Mouse (Mus musculus): ENCODE measurements around the gene Dennd5a.
A peak's percentile ranks its signal among the peaks of the same experiment; 100 is the strongest.

DNA sequence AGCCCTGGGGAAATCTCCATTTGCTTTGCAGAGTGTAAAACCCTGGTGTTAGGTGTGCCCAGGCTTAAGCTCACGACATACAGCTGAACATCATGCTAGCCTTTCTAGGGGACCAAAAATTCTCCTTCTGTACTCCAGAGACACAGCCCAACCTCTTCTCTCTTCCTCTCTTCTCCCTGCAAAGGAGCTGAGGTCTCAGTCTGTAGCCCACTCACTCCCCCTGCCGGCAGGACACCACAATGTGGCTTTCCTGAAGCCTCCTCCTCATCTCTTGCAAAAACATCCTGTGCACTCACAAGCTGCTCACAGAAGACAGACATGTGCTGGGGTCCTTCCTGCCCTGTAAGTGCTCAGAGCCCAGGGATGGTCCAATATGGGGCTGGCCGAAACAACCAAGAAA lies 67.7 kb downstream of the Dennd5a start:
- TF ChIP-seq CTCF (IDR thresholded peaks at IDR 0.05; ENCODE audit: low read depth, low read length): peak; percentile 43; the same call in 1 of the 2 replicates
- TF ChIP-seq POLR2AphosphoS5 (IDR thresholded peaks at IDR 0.05; ENCODE audit: insufficient replicate concordance, low read depth, low read length): no peak
- no peak for TF ChIP-seq TAL1 (conservative IDR thresholded peaks at IDR 0.05; ENCODE audit: low read depth, low read length)
- TF ChIP-seq GATA1 (IDR thresholded peaks at IDR 0.05; ENCODE audit: borderline replicate concordance, low read length): no peak
- no peak for TF ChIP-seq GATA2 (IDR thresholded peaks at IDR 0.05; ENCODE audit: borderline replicate concordance, low read depth, low read length)
